Mouse (Mus musculus) lung, postnatal 0 days (tissue): ENCODE results near the gene Kcna10.

ENCODE experiments used
- CTCF ChIP-seq: IDR thresholded peaks from 2 replicates; pipeline ENCODE4 v1.5.1; 2016; ENCODE audit warnings: antibody characterized with exemption, mild to moderate bottlenecking
- EP300 ChIP-seq: IDR thresholded peaks from 2 replicates; pipeline ENCODE4 v1.6.1; 2016; ENCODE audit warnings: antibody characterized with exemption, mild to moderate bottlenecking, control low read depth

- TF ChIP-seq CTCF, result no peak
- TF ChIP-seq EP300, result no peak
Measured at GRCm38 (mm10) chr3:107147126-107147525, 35.7 kb upstream of the Kcna10 start.
